Mouse (Mus musculus): Measurements from ENCODE around the gene Capn7.
A peak's percentile ranks its signal among the peaks of the same experiment; 100 is the strongest.

Gene Capn7

DNA sequence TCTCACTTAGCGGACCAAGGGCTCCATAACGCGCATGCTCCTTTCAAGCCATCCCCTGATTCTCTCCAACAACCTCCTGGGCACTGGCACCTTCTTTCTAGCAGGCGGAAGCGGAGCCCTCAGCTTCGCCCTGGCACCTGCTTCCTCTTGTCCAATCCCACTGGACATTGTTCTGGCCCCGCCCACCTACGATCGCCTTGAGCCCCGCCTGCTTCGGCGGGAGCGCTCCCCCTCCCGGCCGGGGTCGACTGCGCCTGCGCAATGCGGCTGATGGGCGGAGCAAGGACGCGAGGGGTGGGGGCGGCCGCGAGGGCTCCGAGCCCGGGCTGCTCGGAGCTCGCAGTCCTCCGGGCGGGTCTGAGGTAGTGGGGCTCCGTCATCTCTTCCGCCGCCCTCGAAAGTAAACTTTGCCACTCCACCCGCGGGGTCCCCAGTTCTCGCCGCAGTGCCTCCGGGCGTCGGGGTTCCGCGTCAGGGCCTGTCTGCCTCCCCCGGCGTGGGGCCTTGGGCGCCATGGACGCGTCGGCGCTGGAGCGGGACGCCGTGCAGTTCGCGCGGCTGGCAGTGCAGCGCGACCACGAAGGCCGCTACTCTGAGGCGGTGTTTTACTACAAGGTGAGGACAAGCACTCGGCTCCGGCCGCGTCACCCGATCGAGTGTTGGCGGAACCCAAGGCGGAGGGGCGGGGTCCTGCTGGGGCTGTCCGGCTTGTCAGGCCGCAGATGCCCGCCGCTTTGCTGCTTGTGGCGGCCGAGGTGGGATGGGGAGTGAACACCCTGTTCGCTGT lies at the start of gene Capn7:
Capn7 (plus strand) TSS at position 270 of the 787 bp plus-strand sequence.
- DNase-seq (ENCODE audit: low read depth, low spot score), result peak; percentile 99

DNA sequence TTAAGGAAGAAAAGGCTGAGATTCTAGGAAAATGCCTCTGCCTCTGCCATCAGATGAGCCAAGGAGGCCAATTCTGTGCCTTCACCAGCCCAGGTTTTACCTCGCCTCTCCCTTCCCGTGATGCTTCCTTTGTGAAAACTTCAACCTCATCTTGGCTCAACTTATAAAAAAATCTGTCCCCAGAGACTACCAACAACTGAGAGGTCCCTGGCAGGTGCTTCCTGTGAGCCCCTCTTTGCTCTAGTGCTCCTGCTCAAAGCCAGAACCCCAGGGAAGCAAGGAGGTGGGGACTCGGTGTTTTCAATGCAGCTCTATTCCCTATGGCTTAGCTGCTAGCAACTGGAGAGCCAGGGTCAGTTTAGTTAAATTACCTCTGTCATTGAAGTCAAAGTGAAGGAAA lies 23.2 kb upstream of the Capn7 start:
- no peak for DNase-seq (ENCODE audit: low read depth, low spot score)

DNA sequence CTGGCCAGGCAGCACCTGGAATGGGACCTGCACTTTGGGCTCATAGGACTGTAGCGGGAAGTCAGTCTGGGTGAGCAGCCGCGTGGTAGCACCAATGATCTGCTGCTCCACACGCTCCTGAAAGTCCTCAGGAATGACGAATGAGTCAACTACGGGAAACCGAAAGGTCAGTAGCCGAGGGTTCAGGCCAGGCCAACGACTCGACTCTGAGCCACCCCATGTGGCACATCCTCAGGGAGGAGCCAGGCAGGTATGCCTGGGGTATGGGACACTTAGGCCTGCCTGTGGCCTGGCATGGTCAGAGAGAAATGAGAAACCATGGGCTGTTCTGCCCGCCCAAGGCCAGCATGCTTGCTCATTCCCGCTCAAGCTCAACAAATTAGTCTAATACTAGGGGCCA lies 19.8 kb upstream of the Capn7 start:
- DNase-seq (ENCODE audit: low read depth, low spot score), result no peak

DNA sequence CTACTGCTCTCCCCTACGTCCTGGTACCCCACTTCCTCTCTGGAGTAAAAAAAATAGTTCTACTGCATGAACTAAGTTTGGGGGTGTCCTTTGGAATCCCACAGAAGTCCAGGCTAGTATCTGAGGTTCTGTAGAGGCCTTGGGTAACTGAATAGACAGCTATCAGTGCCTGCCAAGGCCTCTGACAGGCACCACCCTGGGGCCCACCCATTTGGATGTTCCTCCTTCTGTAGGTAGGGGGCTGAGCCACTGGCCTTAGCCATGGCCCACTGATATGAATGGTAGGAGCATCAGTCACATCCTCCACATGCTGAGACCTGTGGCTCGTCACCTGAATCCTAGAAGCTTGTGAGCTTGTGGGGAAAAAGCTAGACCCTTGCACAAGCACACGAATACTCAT lies 18.7 kb upstream of the Capn7 start:
- no peak for DNase-seq (ENCODE audit: low read depth, low spot score)

DNA sequence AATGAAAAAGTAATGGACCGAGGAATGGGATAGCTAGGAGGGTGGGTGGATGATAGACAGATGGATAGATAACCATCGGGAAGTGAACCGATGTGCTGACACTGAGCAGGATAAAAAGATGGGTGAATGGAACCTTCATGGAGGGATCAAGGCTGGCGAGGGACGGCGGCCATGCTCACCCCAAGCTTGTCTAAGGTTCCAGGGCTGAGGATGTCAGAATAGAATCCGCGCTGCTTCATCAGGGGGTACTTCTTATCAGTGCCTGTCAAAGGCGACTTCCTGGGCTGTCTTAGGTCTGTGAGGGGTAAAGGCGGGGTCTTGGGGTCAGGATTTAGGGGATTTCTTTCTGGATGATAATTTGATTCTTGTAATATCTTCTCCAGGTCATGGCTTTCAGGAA lies 16.9 kb upstream of the Capn7 start:
- DNase-seq (ENCODE audit: low read depth, low spot score), result no peak

DNA sequence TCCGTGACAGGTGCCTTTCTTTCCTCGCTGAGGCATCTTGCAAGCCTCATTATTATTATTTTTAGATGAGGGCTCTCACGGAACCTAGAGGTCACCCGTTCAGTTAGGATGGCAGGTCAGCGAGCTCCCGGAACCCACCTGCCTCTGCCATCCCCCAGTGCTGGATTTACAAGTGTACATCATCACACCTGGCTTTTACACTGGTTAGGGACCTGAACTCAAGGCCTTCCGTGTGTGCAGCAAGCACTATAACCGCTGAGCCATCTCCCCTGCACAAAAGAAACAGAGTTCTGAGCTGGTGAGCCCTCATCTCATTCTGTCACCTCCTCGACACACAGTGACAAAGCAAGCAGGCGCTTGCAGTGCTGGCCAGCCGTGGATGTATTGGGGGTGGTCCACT lies 15.3 kb upstream of the Capn7 start:
- DNase-seq (ENCODE audit: low read depth, low spot score), result no peak

DNA sequence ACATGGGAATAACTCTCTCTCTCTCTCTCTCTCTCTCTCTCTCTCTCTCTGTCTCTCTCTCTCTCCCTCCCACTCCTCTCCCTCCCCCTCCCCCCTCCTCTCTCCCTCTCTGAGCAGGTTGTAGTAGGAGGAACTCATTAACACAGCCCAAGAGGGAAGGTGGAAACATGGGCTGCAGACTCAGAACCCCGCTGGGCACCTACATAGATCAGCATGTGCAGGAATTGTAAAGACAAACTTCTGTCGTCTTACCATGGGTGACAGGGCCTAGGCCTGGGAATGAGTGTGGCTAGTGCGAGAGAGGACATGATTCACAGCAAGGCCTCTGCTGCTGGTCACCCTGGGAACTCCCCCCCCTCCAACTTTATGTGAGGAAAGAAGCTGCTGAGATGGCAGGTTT lies 14.2 kb upstream of the Capn7 start:
- no peak for DNase-seq (ENCODE audit: low read depth, low spot score)

DNA sequence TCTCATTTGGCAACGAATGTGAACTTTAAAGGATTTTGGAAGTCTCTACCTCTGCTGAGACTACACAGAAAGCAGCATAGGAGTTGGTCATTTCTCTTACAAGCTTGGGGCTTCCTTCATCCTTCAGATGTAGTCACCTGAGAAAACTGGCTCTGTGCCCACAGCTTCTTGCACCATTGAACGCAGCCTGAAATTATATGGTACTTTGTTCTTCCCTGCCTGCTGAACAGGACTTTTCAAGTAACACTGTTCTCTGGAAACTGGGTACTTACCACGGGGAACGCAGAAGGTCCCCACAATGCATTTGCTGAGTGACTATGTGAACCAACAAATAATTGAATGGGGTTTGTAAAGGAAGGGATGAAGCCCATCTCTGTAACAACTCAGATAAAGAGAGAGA lies 13.2 kb upstream of the Capn7 start:
- DNase-seq (ENCODE audit: low read depth, low spot score), result no peak

DNA sequence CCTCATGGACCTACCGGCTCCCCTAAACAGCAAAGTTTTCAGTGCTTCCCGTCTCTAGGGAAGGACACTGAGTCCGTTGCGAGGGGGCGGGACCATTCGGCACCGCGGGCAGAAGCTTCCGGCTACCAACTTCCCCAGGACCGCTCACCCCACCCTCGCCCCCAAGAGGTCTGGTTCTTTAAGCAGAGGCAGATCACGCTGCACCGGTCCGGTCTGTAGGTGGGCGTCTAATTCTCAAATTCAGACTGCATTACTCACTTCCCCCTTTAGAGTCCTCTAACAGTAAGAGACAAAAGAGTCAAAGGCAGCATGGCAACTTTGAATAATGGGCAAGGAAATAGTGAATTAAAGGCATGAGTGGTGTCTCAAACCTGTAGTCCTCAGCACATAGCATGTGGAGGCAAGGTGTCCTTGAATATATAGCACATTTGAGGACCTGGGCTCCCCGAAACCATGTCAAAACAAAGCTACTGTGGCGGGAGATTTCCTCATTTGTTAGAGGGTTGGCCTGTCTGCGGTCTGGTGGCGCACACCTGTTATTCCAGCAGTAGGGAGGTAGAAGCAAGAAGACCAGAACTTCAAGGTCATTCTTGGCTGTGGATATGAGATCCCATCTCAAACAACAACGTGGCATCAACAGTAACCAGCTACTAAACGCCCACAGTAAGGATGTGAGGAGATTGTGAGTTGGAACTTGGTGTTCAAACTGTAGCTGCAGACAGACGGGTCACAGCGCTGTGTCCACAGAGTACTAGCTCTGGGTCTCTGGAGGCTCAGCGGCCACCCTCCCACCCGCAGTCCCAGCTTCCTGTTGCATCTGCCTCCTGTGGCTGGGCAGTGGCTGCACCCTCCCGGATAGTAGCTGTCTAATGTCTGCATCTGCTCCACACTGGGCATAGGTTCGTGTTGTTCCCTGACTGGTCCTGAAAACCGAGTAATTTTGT lies 12.3 kb upstream of the Capn7 start, which contains the start of gene Dnah1:
Dnah1 (minus strand) TSS at position 48 of the 944 bp plus-strand sequence.
- peak; percentile 36 for DNase-seq (ENCODE audit: low read depth, low spot score)

DNA sequence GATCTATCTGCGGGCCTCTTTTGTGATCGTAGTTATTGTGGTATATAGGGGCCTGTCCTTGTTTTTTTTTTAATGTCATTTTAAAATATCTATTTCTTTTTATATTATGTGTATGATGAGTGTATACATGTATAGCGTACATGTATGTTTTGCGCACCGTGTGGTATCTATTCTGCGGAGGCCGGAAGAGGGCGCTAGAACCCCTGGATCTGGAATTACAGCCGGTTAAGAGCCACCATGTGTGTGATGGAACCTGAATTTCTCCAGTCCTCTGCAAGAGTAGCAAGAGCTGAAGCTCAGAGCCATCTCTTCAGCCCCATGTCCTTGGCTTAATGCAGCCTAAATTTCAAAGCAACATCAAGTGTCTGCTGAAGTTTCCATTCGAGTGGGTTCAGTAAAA lies 11.6 kb upstream of the Capn7 start:
- DNase-seq (ENCODE audit: low read depth, low spot score), result peak; percentile 21

DNA sequence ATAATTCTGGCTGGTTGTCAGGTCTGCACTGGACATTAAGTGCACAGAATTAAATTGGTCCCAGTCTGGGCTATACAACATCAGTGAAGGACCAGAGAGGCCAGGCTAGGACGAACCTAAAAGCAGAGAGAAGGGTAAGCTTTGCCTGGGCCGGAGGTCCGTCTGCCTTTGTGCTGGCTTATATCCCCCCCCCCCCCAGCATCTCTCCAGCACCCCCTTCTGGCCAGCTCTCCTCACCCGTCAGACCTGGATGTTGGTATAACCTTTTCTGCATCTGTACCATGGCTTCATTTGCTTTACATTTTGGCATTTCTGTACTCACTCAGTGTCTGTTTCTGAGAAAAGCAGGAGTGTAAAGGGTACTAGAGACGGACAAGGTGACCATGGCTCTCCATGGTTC lies 10.9 kb upstream of the Capn7 start:
- no peak for DNase-seq (ENCODE audit: low read depth, low spot score)

DNA sequence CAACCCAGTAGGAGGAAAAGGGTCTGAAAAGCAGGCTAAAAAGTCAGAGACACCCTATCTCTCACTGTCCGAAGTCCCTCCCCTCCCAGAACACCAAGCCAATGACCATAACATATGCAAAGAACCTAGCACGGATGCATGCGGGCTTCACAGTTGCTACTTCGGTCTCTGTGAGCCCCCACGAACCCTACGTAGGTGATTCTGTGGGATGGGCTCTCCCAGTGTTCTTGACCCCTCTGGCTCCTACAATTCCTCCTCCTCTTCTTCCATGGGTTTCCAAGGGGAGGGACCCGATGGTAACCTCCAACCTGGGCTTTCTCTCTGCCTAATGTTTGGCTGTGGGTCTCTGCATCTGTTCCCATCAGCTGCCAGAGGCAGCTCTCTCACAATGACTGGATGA lies 9.7 kb upstream of the Capn7 start:
- no peak for DNase-seq (ENCODE audit: low read depth, low spot score)

DNA sequence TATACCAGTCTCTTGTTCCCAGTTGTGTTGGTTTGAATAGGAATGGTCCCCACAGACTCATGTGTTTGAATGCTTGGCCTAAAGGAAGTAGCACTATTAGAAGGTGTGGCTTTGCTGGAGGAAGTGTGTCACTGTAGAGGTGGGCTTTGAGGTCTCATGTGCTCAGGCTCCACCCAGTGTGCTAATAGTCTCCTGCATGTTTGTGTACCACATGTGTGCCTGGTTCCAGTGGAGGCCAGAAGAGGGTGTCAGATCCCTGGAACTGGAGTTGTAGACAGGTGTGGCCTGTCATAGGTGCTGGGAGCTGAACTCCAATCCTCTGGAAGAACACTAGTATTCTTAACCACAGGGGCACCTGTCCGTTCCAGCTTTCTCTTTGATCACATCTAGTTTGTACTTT lies 9.2 kb upstream of the Capn7 start:
- DNase-seq (ENCODE audit: low read depth, low spot score), result no peak

DNA sequence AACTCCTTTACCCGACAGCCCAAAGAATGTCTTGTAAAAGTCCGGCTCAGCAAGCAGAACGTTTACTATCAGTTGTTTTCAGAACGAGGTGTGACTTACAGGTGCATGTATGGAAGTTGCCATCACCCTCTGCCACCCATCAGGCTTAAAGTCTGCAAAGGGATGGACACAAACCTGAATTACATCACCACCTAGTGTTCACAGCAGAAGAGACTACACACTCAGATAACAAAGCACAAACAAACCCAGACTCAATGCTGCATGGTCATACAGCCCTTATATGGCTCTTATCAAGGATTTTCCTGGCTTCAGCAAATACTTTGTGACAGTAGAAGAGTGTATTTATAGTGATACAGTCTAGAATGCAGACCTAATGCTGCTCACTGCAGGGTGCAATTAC lies 8.8 kb upstream of the Capn7 start:
- no peak for DNase-seq (ENCODE audit: low read depth, low spot score)

DNA sequence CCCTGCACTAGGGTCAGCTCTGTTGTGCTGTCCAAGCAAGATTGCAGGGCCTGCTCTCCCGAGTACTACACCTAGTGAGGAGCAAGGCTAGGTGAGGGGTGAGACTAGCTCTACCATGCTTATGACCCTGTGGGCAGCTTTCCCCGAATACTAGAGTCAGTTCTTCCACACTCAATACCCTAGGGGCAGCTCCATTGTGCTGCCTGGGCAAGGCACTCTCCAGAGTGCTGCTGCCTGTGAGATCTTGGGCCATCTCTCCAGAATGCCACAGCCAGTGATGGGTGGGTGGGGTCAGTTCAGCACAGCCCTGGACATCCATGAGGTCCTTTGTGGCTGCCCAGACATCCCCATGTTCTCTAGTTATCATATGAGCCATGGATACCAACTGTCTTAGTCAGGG lies 6.7 kb upstream of the Capn7 start:
- no peak for DNase-seq (ENCODE audit: low read depth, low spot score)

DNA sequence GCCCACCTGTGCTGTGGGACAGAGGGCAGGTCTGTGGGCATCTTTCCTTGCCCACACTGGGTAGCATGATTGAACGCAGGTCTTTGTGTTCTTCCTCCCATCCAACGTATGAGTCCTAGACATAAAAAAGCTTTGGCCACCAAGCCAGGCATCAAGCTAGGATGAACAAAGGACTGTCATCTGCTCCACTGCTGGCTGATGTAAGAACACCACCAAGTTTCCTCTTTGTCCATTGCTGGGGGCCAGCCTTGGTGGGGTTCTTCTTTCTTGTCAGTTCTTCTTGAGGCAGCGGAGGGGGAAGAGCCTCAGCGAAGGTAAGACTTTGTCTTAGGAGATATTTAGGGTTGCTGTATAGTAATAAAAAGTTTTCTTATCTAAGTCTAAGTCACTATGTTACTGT lies 5.5 kb upstream of the Capn7 start:
- DNase-seq (ENCODE audit: low read depth, low spot score), result no peak

DNA sequence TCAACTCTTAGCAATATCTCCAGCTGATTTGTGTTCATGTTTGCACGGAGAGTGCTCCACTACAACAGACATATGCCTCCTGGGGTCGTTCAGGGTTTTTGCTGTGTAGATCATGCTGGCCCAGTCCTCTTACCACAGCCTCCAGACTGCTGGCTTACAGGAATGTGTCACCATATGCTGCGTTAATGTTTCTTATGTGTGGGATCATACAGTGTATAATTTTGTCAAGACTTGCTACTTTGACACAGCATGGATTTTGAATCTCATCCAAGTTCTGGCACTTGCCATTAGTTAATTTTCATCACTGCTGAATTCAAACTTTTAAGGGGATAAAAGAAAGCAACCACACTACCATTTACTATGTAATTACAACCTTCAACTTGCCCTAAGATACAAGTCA lies 673 bp upstream of the Capn7 start:
- no peak for DNase-seq (ENCODE audit: low read depth, low spot score)

DNA sequence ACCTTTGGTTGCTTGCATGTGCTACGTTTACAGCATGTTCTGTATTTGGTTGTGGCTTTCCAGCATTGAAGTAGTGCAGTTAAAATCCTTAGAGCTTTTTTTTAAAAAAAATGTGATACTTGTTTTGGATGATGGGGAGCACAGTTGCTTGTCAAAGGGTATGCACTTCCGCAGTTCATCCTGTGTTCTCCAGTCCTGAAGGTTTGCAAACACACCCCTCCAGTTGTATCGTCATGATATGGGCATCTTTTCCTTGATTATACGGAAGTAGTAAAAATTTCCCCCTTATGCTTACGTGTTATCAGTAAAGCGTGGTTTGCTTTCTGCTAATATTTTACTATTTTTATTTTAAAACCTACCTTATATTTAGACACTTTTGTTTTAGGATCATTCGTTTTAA lies 968 bp downstream of the Capn7 start:
- no peak for DNase-seq (ENCODE audit: low read depth, low spot score)

DNA sequence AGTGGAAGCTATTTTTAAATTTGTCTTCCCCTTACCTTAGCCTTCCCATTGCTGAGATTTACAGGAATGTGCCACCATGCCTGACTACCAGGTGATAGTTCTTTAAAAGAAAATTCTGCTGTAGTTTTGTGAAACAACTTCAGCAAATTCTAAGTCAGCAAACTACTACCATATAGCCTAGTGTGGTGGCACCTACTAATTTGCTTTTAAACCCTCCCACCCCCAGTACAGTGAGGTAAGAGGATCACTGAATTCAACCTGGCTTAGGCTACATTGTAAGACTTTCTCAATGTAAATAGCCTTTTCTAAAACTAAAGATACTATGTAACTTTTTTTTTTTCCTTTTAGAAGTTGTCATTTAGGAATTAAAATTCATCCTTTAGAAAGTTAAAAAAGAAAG lies 1.5 kb downstream of the Capn7 start:
- no peak for DNase-seq (ENCODE audit: low read depth, low spot score)

DNA sequence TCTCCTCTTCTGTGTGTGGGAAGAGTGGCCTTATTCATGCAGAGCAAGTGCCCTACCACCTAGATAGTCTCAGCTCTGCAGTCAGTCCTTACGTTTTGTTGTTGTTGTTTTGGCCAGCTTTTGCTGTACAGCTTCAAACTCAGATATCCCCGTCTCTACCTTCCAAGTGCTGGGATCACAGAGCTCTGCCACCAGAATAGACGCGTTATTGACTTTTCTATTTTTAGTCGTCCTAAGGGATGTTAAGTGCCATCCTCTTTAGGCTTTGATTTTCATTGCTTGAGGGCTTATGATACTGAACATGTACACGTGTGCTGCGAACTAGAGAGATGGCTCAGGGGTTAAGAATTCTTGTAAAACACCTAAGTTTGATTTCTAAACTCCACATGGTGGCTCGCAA lies 6.8 kb downstream of the Capn7 start:
- no peak for DNase-seq (ENCODE audit: low read depth, low spot score)

DNA sequence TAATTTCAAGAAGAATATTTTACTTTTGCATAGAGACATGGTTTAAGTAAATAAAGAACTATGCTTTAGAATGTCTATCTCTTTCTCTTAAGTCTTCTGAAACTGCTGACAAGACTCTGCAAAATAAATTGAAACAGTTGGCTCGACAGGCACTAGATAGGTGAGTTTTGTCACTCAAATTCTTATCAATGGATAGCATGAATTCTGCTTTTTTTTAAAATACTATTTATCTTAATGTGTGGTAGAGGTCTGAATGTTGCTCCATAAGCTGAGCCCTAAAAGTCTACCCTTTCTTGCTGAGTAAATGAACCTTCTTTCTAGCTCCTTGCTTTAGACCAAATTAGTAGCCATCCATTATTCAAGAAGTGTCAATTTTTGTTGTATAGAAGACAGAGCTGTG lies 8.9 kb downstream of the Capn7 start:
- no peak for DNase-seq (ENCODE audit: low read depth, low spot score)

DNA sequence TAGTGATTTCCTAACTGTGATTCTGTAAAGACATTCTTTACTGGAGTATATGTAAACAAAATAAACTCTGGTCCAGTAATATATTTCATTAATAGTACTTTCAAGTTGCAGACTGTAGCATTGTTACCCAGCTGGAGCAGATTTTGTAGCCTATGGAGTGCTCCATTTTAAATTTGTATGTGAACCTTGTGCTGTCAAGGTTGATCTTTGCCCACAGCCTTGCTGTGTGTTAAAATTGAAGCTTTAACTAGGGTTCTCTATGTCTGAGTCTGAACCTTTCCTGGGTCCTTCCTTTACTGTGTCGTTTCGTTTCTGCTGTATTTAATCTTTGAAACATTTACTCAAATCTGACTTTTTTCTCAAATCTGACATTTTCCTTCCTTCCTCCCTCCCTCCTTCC lies 25.8 kb downstream of the Capn7 start:
- no peak for DNase-seq (ENCODE audit: low read depth, low spot score)

DNA sequence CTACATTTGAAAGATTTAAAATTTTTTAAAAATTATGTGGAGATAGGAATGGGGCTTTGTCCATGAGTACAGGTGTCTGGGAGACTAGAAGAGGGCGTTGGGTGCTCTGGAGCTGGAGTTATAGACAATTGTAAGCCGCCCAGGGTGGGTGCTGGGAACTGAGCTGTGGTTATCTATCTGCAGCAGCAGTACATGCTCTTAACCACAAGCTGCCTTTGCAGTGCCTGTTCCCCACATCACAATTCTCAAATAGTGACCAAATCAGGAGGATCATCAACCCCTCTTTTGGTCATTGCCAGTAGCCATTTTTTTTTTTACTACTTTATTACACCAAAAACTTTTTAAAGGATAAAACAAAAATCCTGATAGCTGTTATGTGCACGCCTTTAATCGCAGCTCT lies 28.2 kb downstream of the Capn7 start:
- DNase-seq (ENCODE audit: low read depth, low spot score), result no peak

All from mesoderm, embryonic 11.5 days (tissue).